Mouse (Mus musculus) erythroblast, embryonic 14.5 days (primary cell): ENCODE data around the gene Ang5.
"Not testable (repeated sequence)": the region's sequence is repeated elsewhere in the genome, so short reads cannot be mapped to it uniquely, and the experiment has no call there.

Source experiments
- GATA1 ChIP-seq: IDR thresholded peaks from 2 replicates; pipeline ENCODE4 v1.6.1; 2012; ENCODE audit warnings: low read length, inconsistent platforms, mixed read lengths
- TAL1 ChIP-seq: IDR thresholded peaks from 3 replicates; pipeline ENCODE4 v1.6.1; 2012; ENCODE audit warnings: low read length, inconsistent platforms, mixed read lengths

- not testable (repeated sequence) for TF ChIP-seq TAL1, GATA1
Observed at GRCm38 (mm10) chr14:43956769-43957168, at the start of gene Ang5.
